ENCODE assay signal across 26 mouse cellular contexts in genomic region chr3:77800776-77801175, GRCm38 (mm10).
A peak's percentile ranks its signal among the peaks of the same experiment; 100 is the strongest.
DNase-seq lines count a peak whose midpoint lies in the region; ATAC-seq lines count a peak whose summit lies in the region.
"Had no signal": no experiment of that assay in that cellular context is flagged by ENCODE, and none has a peak within 500 bp of the region (broad histone marks: within the 10 kb centered on the region; RNA-seq: fewer than 3 reads in every experiment).

No protein-coding gene starts in this region.

- no peaks in the 10 kb centered on the region for H3K36me3 ChIP-seq in midbrain, embryonic 16.5 days (ENCODE audit: control insufficient read depth, insufficient read depth, low read length)
- H3K36me3 ChIP-seq in forebrain, embryonic 12.5 days (replicated peaks) = no peaks in the 10 kb centered on the region
- H3K36me3 ChIP-seq: G1E; heart, embryonic 12.5 days; liver, embryonic 12.5 days; midbrain, embryonic 12.5 days; neural tube, embryonic 13.5 days had no signal

- no peaks in the 10 kb centered on the region for H3K4me1 ChIP-seq in midbrain, embryonic 16.5 days (ENCODE audit: control insufficient read depth, insufficient read depth, low read length)
- H3K4me1 ChIP-seq in forebrain, embryonic 12.5 days = no peaks in the 10 kb centered on the region
- H3K4me1 ChIP-seq: heart, embryonic 12.5 days; liver, embryonic 12.5 days; megakaryocyte, embryonic 14.5 days; midbrain, embryonic 12.5 days; neural tube, embryonic 13.5 days had no signal

- H3K9me3 ChIP-seq in midbrain, embryonic 16.5 days (replicated peaks; ENCODE audit: control insufficient read depth, low read length, poor library complexity, severe bottlenecking) = no peaks in the 10 kb centered on the region
- no peaks in the 10 kb centered on the region for H3K9me3 ChIP-seq in forebrain, embryonic 12.5 days
- H3K9me3 ChIP-seq: G1E; heart, embryonic 12.5 days; liver, embryonic 12.5 days; megakaryocyte, embryonic 14.5 days; midbrain, embryonic 12.5 days; neural tube, embryonic 13.5 days had no signal

- no peak for ATAC-seq in midbrain, embryonic 16.5 days
- ATAC-seq in forebrain, embryonic 12.5 days (ENCODE audit: low FRiP score) = no peak
- ATAC-seq: forebrain, embryonic 14.5 days; intestine, postnatal 0 days; liver, embryonic 12.5 days; liver, postnatal 0 days; lung, postnatal 0 days had no signal

- peak; percentile 7 for DNase-seq in cerebellum, adult 11 months
- no peak for DNase-seq in cerebellum, postnatal 4 days (ENCODE audit: low spot score in 2 of 2)
- peak; percentile 3 for DNase-seq in left cerebral cortex, postnatal 4 days
- DNase-seq in left cerebral cortex, postnatal 10 days (ENCODE audit: extremely low spot score in 1 of 2, low spot score in 2 of 2) = no peak
- DNase-seq in cerebellum, postnatal 10 days = peak; percentile 29 to 49
- DNase-seq: adrenal gland, adult 8-10 months; gastrocnemius, postnatal 25 days; heart, adult 18-20 months; kidney, adult 9 months; kidney, postnatal 10 days; liver, postnatal 0 days; lung, postnatal 4 days; thymus, postnatal 4 days had no signal

- no peaks in the 10 kb centered on the region for H3K27me3 ChIP-seq in midbrain, embryonic 16.5 days (ENCODE audit: control insufficient read depth, insufficient read depth, low read depth, low read length)
- no peaks in the 10 kb centered on the region for H3K27me3 ChIP-seq in forebrain, embryonic 12.5 days
- H3K27me3 ChIP-seq: heart, embryonic 12.5 days; liver, embryonic 12.5 days; megakaryocyte, embryonic 14.5 days; midbrain, embryonic 12.5 days; neural tube, embryonic 13.5 days had no signal

- H3K4me2 ChIP-seq in midbrain, embryonic 16.5 days (ENCODE audit: low read length) = no peak overlapping the region
- no peak overlapping the region for H3K4me2 ChIP-seq in forebrain, embryonic 12.5 days
- H3K4me2 ChIP-seq: heart, embryonic 12.5 days; hindbrain, embryonic 14.5 days; liver, embryonic 12.5 days; midbrain, embryonic 12.5 days; neural tube, embryonic 13.5 days had no signal

- 84% methylated on average over 2 of the region's 2 CpGs for WGBS in midbrain, embryonic 16.5 days
- 81% methylated on average over 2 of the region's 2 CpGs for WGBS in forebrain, embryonic 12.5 days

- no peak overlapping the region for H3K4me3 ChIP-seq in midbrain, embryonic 16.5 days (ENCODE audit: low read depth, low read length)
- H3K4me3 ChIP-seq in forebrain, embryonic 12.5 days (replicated peaks) = no peak overlapping the region
- H3K4me3 ChIP-seq: heart, embryonic 12.5 days; left cerebral cortex, adult 2 months; liver, embryonic 12.5 days; megakaryocyte, embryonic 14.5 days; midbrain, embryonic 12.5 days; neural tube, embryonic 13.5 days had no signal

- intact Hi-C loops in left cerebral cortex, postnatal 4 days (cut with DNase I) = no loop called here
- intact Hi-C loops in left cerebral cortex, postnatal 10 days (cut with DNase I) = no loop called here

- no peak overlapping the region for H3K27ac ChIP-seq in midbrain, embryonic 16.5 days (ENCODE audit: low read length)
- no peak overlapping the region for H3K27ac ChIP-seq in forebrain, embryonic 12.5 days
- H3K27ac ChIP-seq: hindbrain, embryonic 14.5 days; left cerebral cortex, adult 2 months; liver, embryonic 12.5 days; midbrain, embryonic 12.5 days; neural tube, embryonic 13.5 days had no signal

- no peak overlapping the region for H3K9ac ChIP-seq in midbrain, embryonic 16.5 days (ENCODE audit: low read depth, low read length)
- no peak overlapping the region for H3K9ac ChIP-seq in forebrain, embryonic 12.5 days
- H3K9ac ChIP-seq: heart, embryonic 12.5 days; hindbrain, embryonic 14.5 days; liver, embryonic 12.5 days; liver, postnatal 0 days; midbrain, embryonic 12.5 days; neural tube, embryonic 13.5 days had no signal

Comparison
In these comparisons a context has a peak if more than half of its experiments do, and no peak if none do; other contexts are left out.
1. DNase-seq: peak in cerebellum, adult 11 months (single experiment), left cerebral cortex, postnatal 4 days (single experiment) and cerebellum, postnatal 10 days (2 of 2); none in cerebellum, postnatal 4 days (0 of 2) and left cerebral cortex, postnatal 10 days (0 of 2).